Mouse (Mus musculus) left cerebral cortex, adult 6 months (tissue): ENCODE measurements around the gene Adad1. TPM values are rescaled to one million over a fixed set of nuclear protein-coding genes. Genes with fewer than 3 reads are reported as not detected.

ENCODE experiments used
- long read RNA-seq, 2 experiments: library from polyadenylated mRNA; unstranded; transcript quantifications; one replicate each; pipeline ENCODE4 v2.0.0; 2019 to 2020
- polyA plus RNA-seq: library from polyadenylated mRNA; unstranded; fragments of <200 nt; fragmentation: Nextera tagmentation; gene quantifications from 2 replicates; pipeline ENCODE4 v1.2.3, GENCODE M21; 2021

Gene Adad1
- polyA plus RNA-seq: not detected in 2 replicates
- long read RNA-seq, experiment 1: 0 reads
- long read RNA-seq, experiment 2: 0 reads

DNA sequence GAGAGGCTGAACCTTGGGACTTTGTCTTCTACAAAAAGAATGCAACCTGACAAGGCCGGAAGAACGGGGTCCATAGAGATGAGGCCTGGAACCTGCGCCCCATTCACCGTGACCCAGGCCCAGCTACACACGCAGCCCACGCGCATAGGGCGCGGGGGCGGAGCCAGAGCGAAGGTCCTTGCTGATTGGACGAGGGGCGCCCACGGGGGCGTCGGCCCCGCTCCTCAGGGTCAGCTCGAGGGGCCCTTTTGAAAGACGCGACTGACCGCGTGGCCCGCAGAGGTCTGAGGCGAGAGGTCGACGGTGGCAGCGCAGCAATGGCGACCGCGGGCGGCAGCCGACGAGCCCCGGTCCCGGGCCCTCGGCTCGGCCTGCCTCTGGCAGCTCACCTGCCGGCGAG, at the start of gene Adad1:
Gene Adad1 (plus strand): TSS at position 122 of the 400 bp plus-strand sequence.

DNA sequence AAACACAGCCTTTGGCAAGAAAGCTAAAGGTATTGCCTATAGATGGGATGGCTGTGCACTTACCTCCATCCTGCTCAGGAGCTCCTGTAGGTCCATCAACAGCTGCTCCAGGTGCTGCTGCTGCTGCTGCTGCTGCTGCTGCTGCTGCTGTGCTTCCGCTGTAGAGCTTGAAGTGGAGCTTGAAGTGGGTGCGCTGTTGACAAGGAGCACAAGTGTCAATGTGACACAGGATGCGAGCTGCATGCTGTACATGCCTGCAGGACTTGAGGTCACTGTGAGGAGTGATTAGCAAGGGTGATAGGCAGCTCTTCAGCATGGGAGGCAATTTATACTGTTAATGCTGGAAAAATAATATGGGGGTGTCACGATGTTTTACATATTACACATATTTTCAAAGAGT, 62.3 kb downstream of the Adad1 start, which contains the start of gene Il2:
Gene Il2 (minus strand): TSS at position 305 of the 400 bp plus-strand sequence.

Other genes with a start within 250 kb of the Adad1 start
- gene 4932438A13Rik, start 200.4 kb upstream of the Adad1 start, polyA plus RNA-seq: 17.2 and 22.1 TPM in 2 replicates
- 1.1 and 1.2 TPM in 2 replicates for gene Il2, start 62.4 kb downstream of the Adad1 start, polyA plus RNA-seq
- gene Il21, start 169.1 kb downstream of the Adad1 start, polyA plus RNA-seq: not detected in 2 replicates
- gene Bbs12, start 249.0 kb downstream of the Adad1 start, polyA plus RNA-seq: 1.9 and 2.3 TPM in 2 replicates
- gene Cetn4, start 249.2 kb downstream of the Adad1 start, polyA plus RNA-seq: 13.5 TPM in 2 replicates